Mouse (Mus musculus) lung, postnatal 0 days (tissue): ENCODE results near the gene Psmd11. TPM values are rescaled to one million over a fixed set of nuclear protein-coding genes. Genes with fewer than 3 reads are reported as not detected.
"Not testable (repeated sequence)": the region's sequence is repeated elsewhere in the genome, so short reads cannot be mapped to it uniquely, and the experiment has no call there.

Source experiments
- ATAC-seq: fragments of 200-750 bp; cut with Nextera tagmentation; 2 replicates; pipeline ENCODE4 v1.8.0; 2017; ENCODE audit warnings: moderate library complexity
- DNase-seq: peaks from one replicate; pipeline ENCODE4 v3.0.0-alpha.2; 2016; ENCODE audit warnings: low spot score
- H3K27ac ChIP-seq: fragments of 300-500 bp; sonication (generic); 2 replicates; pipeline ENCODE4 v1.5.1; 2014; ENCODE audit warnings: antibody characterized with exemption, mild to moderate bottlenecking, low read length, mixed read lengths
- H3K27me3 ChIP-seq: fragments of 300-500 bp; sonication (generic); replicated peaks from 2 replicates; pipeline ENCODE4 v1.6.1; 2014; ENCODE audit warnings: low read length, mixed read lengths; ENCODE audit not compliant: insufficient read depth
- H3K36me3 ChIP-seq: fragments of 300-500 bp; sonication (generic); 2 replicates; pipeline ENCODE4 v1.6.1; 2014; ENCODE audit warnings: low read length, mixed read lengths; ENCODE audit not compliant: insufficient read depth
- H3K4me1 ChIP-seq: fragments of 300-500 bp; sonication (generic); 2 replicates; pipeline ENCODE4 v1.6.1; 2014; ENCODE audit warnings: antibody characterized with exemption, low read depth, low read length, mixed read lengths; ENCODE audit not compliant: insufficient read depth
- H3K4me2 ChIP-seq: fragments of 300-500 bp; sonication (generic); replicated peaks from 2 replicates; pipeline ENCODE4 v1.6.1; 2014; ENCODE audit warnings: low read depth, mild to moderate bottlenecking, low read length, moderate library complexity, mixed read lengths
- H3K4me3 ChIP-seq: fragments of 300-500 bp; sonication (generic); 2 replicates; pipeline ENCODE4 v1.5.1; 2014; ENCODE audit warnings: low read depth, low read length
- H3K9ac ChIP-seq: fragments of 300-500 bp; sonication (generic); replicated peaks from 2 replicates; pipeline ENCODE4 v1.6.1; 2014; ENCODE audit warnings: low read depth, mild to moderate bottlenecking
- H3K9me3 ChIP-seq: fragments of 300-500 bp; sonication (generic); 2 replicates; pipeline ENCODE4 v1.6.1; 2016; ENCODE audit warnings: low read length, mixed read lengths
- CTCF ChIP-seq: IDR thresholded peaks from 2 replicates; pipeline ENCODE4 v1.5.1; 2016; ENCODE audit warnings: antibody characterized with exemption, mild to moderate bottlenecking
- EP300 ChIP-seq: IDR thresholded peaks from 2 replicates; pipeline ENCODE4 v1.6.1; 2016; ENCODE audit warnings: antibody characterized with exemption, mild to moderate bottlenecking, control low read depth
- WGBS: fragments of 180-500 bp; shearing (Covaris S2); extraction: QIAGEN DNeasy Blood & Tissue Kit; methylation state at CpG from one replicate; pipeline ENCODE4 v1.1.7; 2014; 5-methylcytosine and 5-hydroxymethylcytosine counted together
- polyA plus RNA-seq: library from polyadenylated mRNA; unstranded; fragments of >200 nt; fragmentation: Nextera tagmentation; extraction: Ambion mirVana; gene quantifications from 2 replicates; pipeline ENCODE4 v1.2.1, GENCODE M21; 2015

Psmd11 gene
- polyA plus RNA-seq, 1 experiment from 2014 or later: 190 TPM

- H3K4me3 ChIP-seq: no peak overlapping the region
- no peaks in the 10 kb centered on the region; the same call in 1 of the 2 replicates for H3K4me1 ChIP-seq
- no peaks in the 10 kb centered on the region for H3K9me3 ChIP-seq
- ATAC-seq (no peak), DNase-seq (no peak)
- no peak overlapping the region for H3K4me2 ChIP-seq
- no peak for TF ChIP-seq EP300
- peak; percentile 3 for TF ChIP-seq CTCF
- 55% methylated on average over 5 of the region's 5 CpGs for WGBS
- no peak overlapping the region for H3K9ac ChIP-seq
- no peaks in the 10 kb centered on the region for H3K36me3 ChIP-seq
- H3K27me3 ChIP-seq: no peaks in the 10 kb centered on the region
- no peak overlapping the region for H3K27ac ChIP-seq
Measured at GRCm38 (mm10) chr11:80425247-80425778, 3.1 kb upstream of the Psmd11 start.

GRCm38 (mm10) chr11:80426029-80426813 lies 2.2 kb upstream of the Psmd11 start:
- not testable (repeated sequence) for H3K9ac ChIP-seq, H3K27ac ChIP-seq, DNase-seq, H3K4me2 ChIP-seq, H3K4me3 ChIP-seq, ATAC-seq, H3K27me3 ChIP-seq, H3K4me1 ChIP-seq, H3K36me3 ChIP-seq, H3K9me3 ChIP-seq
- 80% methylated on average over 16 of the region's 16 CpGs for WGBS

GRCm38 (mm10) chr11:80429009-80429475 lies 627 bp downstream of the Psmd11 start:
- under 1% methylated on average over 36 of the region's 37 CpGs for WGBS
- no peaks in the 10 kb centered on the region for H3K27me3 ChIP-seq

GRCm38 (mm10) chr11:80429500-80430166 lies 1.2 kb downstream of the Psmd11 start:
- Histone ChIP-seq H3K4me1 (no peaks in the 10 kb centered on the region; the same call in 1 of the 2 replicates), H3K36me3 (peaks cover 2% of the 10 kb centered on the region; the same call in 1 of the 2 replicates), H3K4me2 (peak overlapping the region; percentile 72), H3K9me3 (no peaks in the 10 kb centered on the region), H3K27me3 (no peaks in the 10 kb centered on the region), H3K27ac (peak overlapping the region; percentile 94), H3K9ac (peak overlapping the region; percentile 96), H3K4me3 (peak overlapping the region; percentile 98)
- DNase-seq: no peak
- TF ChIP-seq EP300: no peak
- TF ChIP-seq CTCF: no peak
- no peak for ATAC-seq
- WGBS: 46% methylated on average over 14 of the region's 14 CpGs

More at GRCm38 (mm10) chr11:80429009-80429475, 627 bp downstream of the Psmd11 start:
- peak overlapping the region; percentile 98 for H3K4me3 ChIP-seq
- no peaks in the 10 kb centered on the region; the same call in 1 of the 2 replicates for H3K36me3 ChIP-seq
- DNase-seq: peak; percentile 87
- peak overlapping the region; percentile 72 for H3K4me2 ChIP-seq
- peak; percentile 65 for ATAC-seq
- no peaks in the 10 kb centered on the region; the same call in 1 of the 2 replicates for H3K4me1 ChIP-seq
- H3K9me3 ChIP-seq: no peaks in the 10 kb centered on the region
- H3K27ac ChIP-seq: peak overlapping the region; percentile 94
- peak; percentile 32; the same call in 1 of the 2 replicates for TF ChIP-seq EP300
- TF ChIP-seq CTCF: no peak
- peak overlapping the region; percentile 96 for H3K9ac ChIP-seq

- no peak for ATAC-seq
- no peak overlapping the region for H3K4me3 ChIP-seq
- peaks cover 6% of the 10 kb centered on the region; the same call in 1 of the 2 replicates for H3K36me3 ChIP-seq
- no peaks in the 10 kb centered on the region for H3K27me3 ChIP-seq
- H3K27ac ChIP-seq: no peak overlapping the region
- no peaks in the 10 kb centered on the region for H3K9me3 ChIP-seq
- no peak overlapping the region for H3K4me2 ChIP-seq
- no peak overlapping the region for H3K9ac ChIP-seq
- WGBS: 83% methylated on average over 3 of the region's 3 CpGs
- no peaks in the 10 kb centered on the region; the same call in 1 of the 2 replicates for H3K4me1 ChIP-seq
- TF ChIP-seq EP300 (no peak), CTCF (no peak)
- DNase-seq: peak; percentile 18
Measured at GRCm38 (mm10) chr11:80430366-80430910, 2.0 kb downstream of the Psmd11 start.

GRCm38 (mm10) chr11:80446916-80447315 lies 18.5 kb downstream of the Psmd11 start:
- Histone ChIP-seq H3K36me3 (peaks cover 11% of the 10 kb centered on the region; the same call in 1 of the 2 replicates), H3K4me3 (no peak overlapping the region), H3K27me3 (no peaks in the 10 kb centered on the region), H3K4me1 (no peaks in the 10 kb centered on the region), H3K9me3 (no peaks in the 10 kb centered on the region), H3K9ac (no peak overlapping the region), H3K4me2 (no peak overlapping the region), H3K27ac (no peak overlapping the region)
- no peak for ATAC-seq
- 91% methylated on average over 3 of the region's 3 CpGs for WGBS
- TF ChIP-seq CTCF: no peak
- no peak for TF ChIP-seq EP300
- DNase-seq: no peak
